Mouse (Mus musculus): ENCODE data around the gene Nod1. TPM values are rescaled to one million over a fixed set of nuclear protein-coding genes. Genes with fewer than 3 reads are reported as not detected.
A peak's percentile ranks its signal among the peaks of the same experiment; 100 is the strongest.

The Nod1 gene
- polyA plus RNA-seq, 1 experiment from 2014 or later, result 4.8 TPM

DNA sequence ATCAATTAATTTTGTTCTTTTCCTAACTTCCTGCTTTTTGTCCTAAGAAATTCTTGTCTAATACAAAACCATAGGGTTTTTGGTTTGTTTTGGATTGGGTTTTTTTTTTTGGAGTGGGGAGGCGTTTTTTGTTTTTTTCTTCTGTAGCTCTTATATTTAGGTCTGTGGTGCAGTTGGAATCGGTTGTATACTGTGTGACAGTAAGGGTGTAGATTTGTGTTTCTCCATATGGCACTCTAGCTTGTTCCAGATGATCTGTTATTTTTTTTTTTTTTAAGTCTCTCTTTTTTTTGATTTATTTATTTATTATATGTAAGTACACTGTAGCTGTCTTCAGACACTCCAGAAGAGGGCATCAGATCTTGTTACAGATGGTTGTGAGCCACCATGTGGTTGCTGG, 72.2 kb downstream of the Nod1 start:
- no peak for ATAC-seq
- Histone ChIP-seq H3K9me3 (ENCODE audit: control insufficient read depth, low read length) (no peaks in the 10 kb centered on the region), H3K27me3 (replicated peaks; ENCODE audit: control insufficient read depth, insufficient read depth, low read length) (no peaks in the 10 kb centered on the region), H3K4me3 (ENCODE audit: low read length) (no peak overlapping the region), H3K36me3 (ENCODE audit: control insufficient read depth, insufficient read depth, low read length) (no peaks in the 10 kb centered on the region), H3K9ac (ENCODE audit: low read depth, low read length) (no peak overlapping the region), H3K27ac (ENCODE audit: low read length) (no peak overlapping the region), H3K4me2 (ENCODE audit: low read depth, low read length) (no peak overlapping the region), H3K4me1 (ENCODE audit: control insufficient read depth, insufficient read depth, low read length) (no peaks in the 10 kb centered on the region)
- WGBS, result 80% methylated on average over 2 of the region's 2 CpGs

DNA sequence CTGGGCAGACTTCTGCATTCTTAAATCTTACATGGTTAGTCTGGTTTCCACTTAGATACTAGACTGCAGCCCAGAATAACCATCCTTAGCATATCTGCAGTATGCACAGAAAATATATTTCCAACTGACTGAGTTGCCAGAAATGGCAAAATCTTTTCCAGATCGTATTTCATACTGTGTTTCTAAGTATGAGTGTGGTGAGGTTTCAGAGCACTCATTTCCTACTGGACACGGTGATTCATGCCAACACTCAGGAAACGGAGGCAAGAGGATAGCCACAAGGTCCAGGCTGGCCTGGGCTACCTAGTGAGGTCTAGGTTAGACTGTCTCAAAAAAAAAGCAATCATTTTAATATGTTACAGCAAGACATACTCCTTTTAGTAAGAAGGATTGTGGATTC, 81.0 kb downstream of the Nod1 start:
- Histone ChIP-seq H3K9me3 (ENCODE audit: control insufficient read depth, low read length) (no peaks in the 10 kb centered on the region), H3K27ac (ENCODE audit: low read length) (no peak overlapping the region), H3K9ac (ENCODE audit: low read depth, low read length) (no peak overlapping the region), H3K36me3 (ENCODE audit: control insufficient read depth, insufficient read depth, low read length) (peaks cover 4% of the 10 kb centered on the region; the same call in 1 of the 2 replicates), H3K4me2 (ENCODE audit: low read depth, low read length) (no peak overlapping the region), H3K4me1 (ENCODE audit: control insufficient read depth, insufficient read depth, low read length) (peaks cover 4% of the 10 kb centered on the region; the same call in 1 of the 2 replicates), H3K4me3 (ENCODE audit: low read length) (no peak overlapping the region), H3K27me3 (replicated peaks; ENCODE audit: control insufficient read depth, insufficient read depth, low read length) (no peaks in the 10 kb centered on the region)
- WGBS, result 79% methylated on average over 3 of the region's 3 CpGs
- ATAC-seq, result no peak

DNA sequence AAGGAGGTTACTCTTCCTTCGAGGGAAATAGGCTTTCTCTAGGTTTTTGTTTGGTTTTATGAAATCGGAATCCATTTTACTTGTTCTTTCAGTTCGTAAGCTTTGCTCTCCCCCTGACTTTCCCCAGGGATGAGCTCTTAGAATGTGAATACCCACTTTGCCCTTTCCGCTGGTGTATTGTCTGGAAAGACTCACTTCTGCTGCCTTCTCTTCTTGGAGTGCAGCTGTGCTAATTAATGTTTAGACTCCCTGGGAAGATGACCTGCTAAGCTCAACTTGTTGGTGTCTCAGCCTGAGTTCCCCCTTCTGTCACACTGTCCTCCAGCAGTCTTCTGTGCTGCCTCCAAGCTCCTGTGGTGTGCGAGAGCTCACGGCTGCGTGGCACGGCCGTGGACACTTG, 82.2 kb downstream of the Nod1 start:
- no peak overlapping the region for H3K4me3 ChIP-seq (ENCODE audit: low read length)
- peaks cover 4% of the 10 kb centered on the region; the same call in 1 of the 2 replicates for H3K36me3 ChIP-seq (ENCODE audit: control insufficient read depth, insufficient read depth, low read length)
- H3K4me1 ChIP-seq (ENCODE audit: control insufficient read depth, insufficient read depth, low read length), result peaks cover 4% of the 10 kb centered on the region; the same call in 1 of the 2 replicates
- no peaks in the 10 kb centered on the region for H3K9me3 ChIP-seq (ENCODE audit: control insufficient read depth, low read length)
- H3K27ac ChIP-seq (ENCODE audit: low read length), result no peak overlapping the region
- no peak overlapping the region for H3K4me2 ChIP-seq (ENCODE audit: low read depth, low read length)
- no peak for ATAC-seq
- no peaks in the 10 kb centered on the region for H3K27me3 ChIP-seq (replicated peaks; ENCODE audit: control insufficient read depth, insufficient read depth, low read length)
- no peak overlapping the region for H3K9ac ChIP-seq (ENCODE audit: low read depth, low read length)
- 72% methylated on average over 9 of the region's 9 CpGs for whole genome bisulfite sequencing

DNA sequence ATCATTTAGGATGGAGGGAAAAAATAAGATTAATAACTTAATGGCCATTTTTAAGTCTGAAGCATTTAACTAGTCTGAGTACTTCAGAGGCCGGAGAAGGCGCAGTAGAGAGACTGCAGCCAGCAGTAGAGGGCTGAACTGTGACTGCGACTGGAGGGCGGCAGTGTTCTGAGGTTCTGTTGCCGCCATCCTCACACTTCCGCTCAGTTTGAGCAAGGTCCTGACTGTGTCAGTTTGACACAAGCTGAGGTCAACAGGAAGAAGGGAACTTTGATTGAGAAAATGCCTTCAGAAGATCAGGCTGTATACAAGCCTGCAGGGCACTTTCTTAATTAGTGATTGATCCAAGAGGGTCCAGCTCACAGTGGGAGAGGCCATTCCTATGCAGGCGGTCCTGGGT, 86.2 kb downstream of the Nod1 start:
- Histone ChIP-seq H3K27me3 (replicated peaks; ENCODE audit: control insufficient read depth, insufficient read depth, low read length) (no peaks in the 10 kb centered on the region), H3K27ac (ENCODE audit: low read length) (no peak overlapping the region), H3K36me3 (ENCODE audit: control insufficient read depth, insufficient read depth, low read length) (peaks cover 4% of the 10 kb centered on the region; the same call in 1 of the 2 replicates), H3K4me2 (ENCODE audit: low read depth, low read length) (no peak overlapping the region), H3K4me1 (ENCODE audit: control insufficient read depth, insufficient read depth, low read length) (peaks cover 7% of the 10 kb centered on the region; the same call in 1 of the 2 replicates), H3K9ac (ENCODE audit: low read depth, low read length) (no peak overlapping the region), H3K4me3 (ENCODE audit: low read length) (no peak overlapping the region), H3K9me3 (ENCODE audit: control insufficient read depth, low read length) (no peaks in the 10 kb centered on the region)
- no peak for ATAC-seq
- 80% methylated on average over 7 of the region's 7 CpGs for WGBS

DNA sequence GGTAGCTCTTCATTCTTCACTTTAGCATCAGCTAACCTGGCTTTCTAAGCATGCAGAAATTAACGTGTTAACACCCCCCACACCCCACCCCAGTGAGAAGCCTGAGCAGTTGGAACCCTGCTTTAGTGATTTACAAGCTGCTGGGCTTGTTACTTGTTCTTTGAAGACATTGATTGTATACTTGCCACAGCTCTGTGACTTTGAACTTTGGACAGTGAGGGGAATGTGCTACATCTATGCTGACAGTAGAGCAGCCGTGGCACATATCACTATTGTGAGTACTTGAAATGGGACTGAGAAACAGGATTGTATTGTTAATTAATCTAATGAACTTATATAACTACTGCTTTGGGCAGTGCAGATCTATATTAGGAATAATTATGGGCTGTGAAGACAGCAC, 89.0 kb downstream of the Nod1 start:
- Histone ChIP-seq H3K4me3 (ENCODE audit: low read length) (no peak overlapping the region), H3K27me3 (replicated peaks; ENCODE audit: control insufficient read depth, insufficient read depth, low read length) (no peaks in the 10 kb centered on the region), H3K4me2 (ENCODE audit: low read depth, low read length) (no peak overlapping the region), H3K9ac (ENCODE audit: low read depth, low read length) (no peak overlapping the region), H3K4me1 (ENCODE audit: control insufficient read depth, insufficient read depth, low read length) (peaks cover 7% of the 10 kb centered on the region; the same call in 1 of the 2 replicates), H3K9me3 (ENCODE audit: control insufficient read depth, low read length) (no peaks in the 10 kb centered on the region), H3K36me3 (ENCODE audit: control insufficient read depth, insufficient read depth, low read length) (no peaks in the 10 kb centered on the region), H3K27ac (ENCODE audit: low read length) (no peak overlapping the region)
- peak; percentile 83 for ATAC-seq
- 48% methylated on average over 2 of the region's 2 CpGs for WGBS

DNA sequence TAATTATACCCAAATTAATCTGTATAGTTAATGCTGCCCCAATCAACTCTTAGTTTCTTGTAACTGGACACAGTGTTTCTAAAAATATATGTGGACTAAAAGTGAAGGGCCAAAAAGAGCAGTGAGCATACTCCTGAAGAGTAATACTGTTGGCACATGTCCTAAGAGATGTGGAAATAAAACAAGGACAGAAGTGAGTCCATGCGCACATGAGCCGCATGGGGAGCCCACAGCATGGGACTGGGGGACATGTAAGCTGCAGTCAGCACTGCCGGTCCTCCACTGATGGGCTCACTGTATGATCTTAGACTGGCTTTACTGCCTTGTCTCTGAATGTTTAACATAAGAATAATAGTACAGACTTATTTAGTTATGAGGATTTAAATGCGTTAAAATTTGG, 92.3 kb downstream of the Nod1 start:
- no peak overlapping the region for H3K4me3 ChIP-seq (ENCODE audit: low read length)
- H3K27me3 ChIP-seq (replicated peaks; ENCODE audit: control insufficient read depth, insufficient read depth, low read length), result no peaks in the 10 kb centered on the region
- no peaks in the 10 kb centered on the region for H3K9me3 ChIP-seq (ENCODE audit: control insufficient read depth, low read length)
- H3K27ac ChIP-seq (ENCODE audit: low read length), result no peak overlapping the region
- no peak overlapping the region for H3K4me2 ChIP-seq (ENCODE audit: low read depth, low read length)
- 0 out of 2 replicates have a peak, but pooled peaks cover 3% of the 10 kb centered on the region for H3K4me1 ChIP-seq (ENCODE audit: control insufficient read depth, insufficient read depth, low read length)
- H3K9ac ChIP-seq (ENCODE audit: low read depth, low read length), result no peak overlapping the region
- ATAC-seq, result no peak
- 93% methylated on average over 4 of the region's 4 CpGs for WGBS
- no peaks in the 10 kb centered on the region for H3K36me3 ChIP-seq (ENCODE audit: control insufficient read depth, insufficient read depth, low read length)

DNA sequence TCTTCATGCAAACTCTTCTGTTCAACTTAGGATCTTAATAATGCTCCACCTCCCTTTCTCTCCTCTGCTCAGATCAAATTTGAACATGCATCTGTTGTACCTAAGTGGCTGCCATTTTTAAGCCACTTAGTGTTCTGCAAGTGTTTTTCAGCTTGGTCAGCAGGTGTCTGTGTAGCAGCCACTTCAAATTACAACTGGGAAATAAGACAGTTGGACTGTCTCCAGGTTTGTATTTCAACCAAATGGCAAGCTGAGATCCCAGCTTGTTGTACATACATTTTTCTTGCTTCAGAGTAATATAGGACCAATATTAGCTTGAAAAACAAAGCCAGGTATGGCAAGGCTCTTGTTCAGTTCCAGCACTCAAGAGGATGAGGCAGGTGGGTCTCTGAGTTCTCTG, 93.9 kb downstream of the Nod1 start:
- Histone ChIP-seq H3K4me1 (ENCODE audit: control insufficient read depth, insufficient read depth, low read length) (0 out of 2 replicates have a peak, but pooled peaks cover 3% of the 10 kb centered on the region), H3K4me3 (ENCODE audit: low read length) (no peak overlapping the region)
- ATAC-seq, result no peak

DNA sequence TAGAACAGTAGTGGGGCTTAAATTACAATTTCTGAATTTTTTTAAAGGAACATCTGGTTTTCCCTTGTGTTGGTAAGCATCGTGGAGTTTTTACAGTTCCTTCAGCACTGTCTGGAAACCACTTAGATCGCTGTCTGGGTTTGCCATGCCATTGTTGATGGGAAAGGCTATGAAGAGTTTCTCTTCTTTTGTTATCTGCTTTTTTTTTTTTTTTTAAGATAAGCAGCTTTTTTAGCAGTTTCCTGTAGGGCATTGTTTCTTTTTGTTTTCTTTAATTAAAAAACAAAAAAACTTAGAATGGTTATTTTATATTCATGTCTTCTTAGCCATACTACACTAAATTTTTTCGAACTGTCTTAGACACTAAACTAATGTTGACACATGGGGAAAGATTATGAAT, 94.8 kb downstream of the Nod1 start:
- 90% methylated on average over 3 of the region's 3 CpGs for WGBS
- no peak for ATAC-seq
- Histone ChIP-seq H3K9ac (ENCODE audit: low read depth, low read length) (no peak overlapping the region), H3K4me2 (ENCODE audit: low read depth, low read length) (no peak overlapping the region), H3K4me1 (ENCODE audit: control insufficient read depth, insufficient read depth, low read length) (no peaks in the 10 kb centered on the region), H3K36me3 (ENCODE audit: control insufficient read depth, insufficient read depth, low read length) (no peaks in the 10 kb centered on the region), H3K27ac (ENCODE audit: low read length) (no peak overlapping the region), H3K9me3 (ENCODE audit: control insufficient read depth, low read length) (no peaks in the 10 kb centered on the region), H3K27me3 (replicated peaks; ENCODE audit: control insufficient read depth, insufficient read depth, low read length) (no peaks in the 10 kb centered on the region), H3K4me3 (ENCODE audit: low read length) (no peak overlapping the region)

More for the DNA sequence above, 93.9 kb downstream of the Nod1 start:
- Histone ChIP-seq H3K4me2 (ENCODE audit: low read depth, low read length) (no peak overlapping the region), H3K9me3 (ENCODE audit: control insufficient read depth, low read length) (no peaks in the 10 kb centered on the region), H3K27ac (ENCODE audit: low read length) (no peak overlapping the region), H3K36me3 (ENCODE audit: control insufficient read depth, insufficient read depth, low read length) (no peaks in the 10 kb centered on the region), H3K9ac (ENCODE audit: low read depth, low read length) (no peak overlapping the region), H3K27me3 (replicated peaks; ENCODE audit: control insufficient read depth, insufficient read depth, low read length) (no peaks in the 10 kb centered on the region)

DNA sequence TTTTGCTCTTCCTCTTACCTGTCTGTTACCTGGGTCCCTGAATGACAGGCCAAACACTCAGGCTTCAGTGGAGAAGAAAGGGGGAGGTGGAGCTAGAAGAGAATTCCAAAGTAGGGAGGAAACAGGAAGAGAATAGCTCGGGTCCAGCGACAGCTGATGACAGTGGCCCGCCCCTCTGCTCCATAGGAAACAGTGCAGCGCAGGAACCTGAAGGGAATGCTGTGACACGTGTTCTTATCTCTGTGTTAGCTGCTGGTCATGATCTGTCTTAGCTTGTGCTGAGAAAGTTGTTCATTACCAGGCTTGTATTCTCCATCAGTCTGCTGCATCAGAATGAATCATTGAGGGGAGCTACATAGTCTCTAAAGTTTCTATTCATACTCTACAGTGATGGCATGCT, 95.6 kb downstream of the Nod1 start:
- Histone ChIP-seq H3K27ac (ENCODE audit: low read length) (no peak overlapping the region), H3K4me1 (ENCODE audit: control insufficient read depth, insufficient read depth, low read length) (no peaks in the 10 kb centered on the region), H3K4me3 (ENCODE audit: low read length) (no peak overlapping the region), H3K36me3 (ENCODE audit: control insufficient read depth, insufficient read depth, low read length) (no peaks in the 10 kb centered on the region), H3K4me2 (ENCODE audit: low read depth, low read length) (no peak overlapping the region), H3K9me3 (ENCODE audit: control insufficient read depth, low read length) (no peaks in the 10 kb centered on the region), H3K9ac (ENCODE audit: low read depth, low read length) (no peak overlapping the region), H3K27me3 (replicated peaks; ENCODE audit: control insufficient read depth, insufficient read depth, low read length) (no peaks in the 10 kb centered on the region)
- ATAC-seq, result peak; percentile 85
- 25% methylated on average over 5 of the region's 5 CpGs for WGBS
